Mouse (Mus musculus): Measurements from ENCODE around the gene Vps13d.

DNA sequence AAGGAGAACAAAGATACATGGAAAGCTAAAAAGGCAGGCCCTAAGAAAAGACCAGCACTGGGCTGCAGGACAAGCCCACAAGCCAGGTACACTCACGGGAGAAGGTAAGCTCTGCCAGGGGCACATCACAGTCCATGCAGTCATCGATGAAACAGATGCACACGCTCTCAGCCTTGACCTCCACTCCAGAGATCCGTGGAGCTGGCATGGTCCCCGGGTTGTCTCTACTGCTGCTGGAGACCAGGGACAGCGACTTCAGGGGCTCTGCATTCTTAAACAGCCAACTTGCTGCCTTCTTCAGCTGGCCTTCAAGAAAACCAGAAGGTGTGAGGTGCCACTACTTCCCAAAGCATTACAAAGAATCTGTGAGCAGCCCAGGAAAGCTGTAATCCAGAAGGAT is 84.1 kb downstream of the Vps13d start:
- TF ChIP-seq CTCF (IDR thresholded peaks at IDR 0.05; ENCODE audit: low read depth, low read length) (no peak), EP300 (IDR thresholded peaks at IDR 0.05; ENCODE audit: insufficient read depth, low read depth, low read length) (no peak)
